Comparison of ENCODE assay signal across 8 mouse cellular contexts in the genomic region with DNA sequence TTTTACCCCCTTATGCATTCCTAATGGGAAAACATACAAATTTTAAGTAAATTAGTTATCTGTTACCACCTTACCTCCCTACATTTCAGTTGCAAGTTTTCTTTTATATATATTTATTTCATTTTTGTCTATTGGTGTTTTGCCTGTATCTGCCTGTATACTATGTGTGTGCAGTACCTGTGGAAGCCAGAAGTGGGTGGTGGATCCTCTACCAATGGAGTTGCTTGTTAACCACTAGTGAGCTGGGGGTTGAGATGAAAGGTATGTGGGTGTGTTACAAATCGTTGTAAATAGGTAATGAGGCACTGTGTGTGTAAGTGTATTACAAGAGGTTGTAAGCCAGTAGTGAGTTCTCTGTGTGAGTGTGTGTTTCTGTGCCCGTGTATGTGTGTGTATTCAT. TPM values are rescaled to one million over a fixed set of nuclear protein-coding genes. Genes with fewer than 3 reads are reported as not detected.
DNase-seq lines count a peak whose midpoint lies in the region; ATAC-seq and TF ChIP-seq lines count a peak whose summit lies in the region.

No protein-coding gene starts in this region.

- no peak for ATAC-seq in embryonic facial prominence, embryonic 13.5 days (ENCODE audit: insufficient number of reproducible peaks, insufficient read depth, low FRiP score, low TSS enrichment, low read depth)
- ATAC-seq in erythroid progenitor cell, adult 5-6 weeks (replicated peaks; ENCODE audit: low FRiP score, poor library complexity, severe bottlenecking), result no peak
- ATAC-seq in cerebellum, adult (ENCODE audit: insufficient number of reproducible peaks, low FRiP score, low TSS enrichment), result no peak

- no peaks in the 10 kb centered on the region for H3K27me3 ChIP-seq in embryonic facial prominence, embryonic 13.5 days
- H3K27me3 ChIP-seq in limb, embryonic 10.5 days (ENCODE audit: low read depth, poor library complexity, severe bottlenecking), result no peaks in the 10 kb centered on the region
- H3K27me3 ChIP-seq in myocyte (ENCODE audit: control insufficient read depth, insufficient read depth, insufficient read length), result no peaks in the 10 kb centered on the region

- H3K4me3 ChIP-seq in embryonic facial prominence, embryonic 13.5 days, result peak overlapping the region; percentile 84
- peak overlapping the region; percentile 82 for H3K4me3 ChIP-seq in limb, embryonic 10.5 days
- peak overlapping the region; percentile 50 for H3K4me3 ChIP-seq in myocyte

- WGBS in embryonic facial prominence, embryonic 13.5 days, result 71% methylated on average over 2 of the region's 2 CpGs
- WGBS in limb, embryonic 10.5 days, result 68% methylated on average over 2 of the region's 2 CpGs

- peaks cover 41% of the 10 kb centered on the region for H3K79me2 ChIP-seq in myocyte (ENCODE audit: control insufficient read depth, insufficient read depth)

- DNase-seq in cerebellum, adult 9-11 months, result peak; percentile 19
- DNase-seq in cerebellum, adult 18-20 months, result no peak
- DNase-seq in A20 (ENCODE audit: low read depth, low spot score), result peak; percentile 46
- no peak for DNase-seq in limb, embryonic 10.5 days (ENCODE audit: low spot score)

- H3ac ChIP-seq in myocyte (ENCODE audit: control insufficient read depth, insufficient read length), result no peak overlapping the region

- H3K4me1 ChIP-seq in embryonic facial prominence, embryonic 13.5 days, result peaks cover 27% of the 10 kb centered on the region
- H3K4me1 ChIP-seq in limb, embryonic 10.5 days, result peaks cover 8% of the 10 kb centered on the region

- TF ChIP-seq POLR2A in myocyte (IDR thresholded peaks at IDR 0.05; ENCODE audit: insufficient read length, low read depth), result no peak

- H3K9ac ChIP-seq in embryonic facial prominence, embryonic 13.5 days, result peak overlapping the region; percentile 93; the same call in 1 of the 2 replicates

- H3K9me3 ChIP-seq in embryonic facial prominence, embryonic 13.5 days, result no peaks in the 10 kb centered on the region
- H3K9me3 ChIP-seq in limb, embryonic 10.5 days (replicated peaks), result no peaks in the 10 kb centered on the region

- peaks cover 17% of the 10 kb centered on the region for H3K36me3 ChIP-seq in embryonic facial prominence, embryonic 13.5 days
- H3K36me3 ChIP-seq in limb, embryonic 10.5 days, result peaks cover 32% of the 10 kb centered on the region
- peaks cover 18% of the 10 kb centered on the region for H3K36me3 ChIP-seq in myocyte (ENCODE audit: control insufficient read depth, insufficient read depth)

- H3K27ac ChIP-seq in embryonic facial prominence, embryonic 13.5 days, result no peak overlapping the region
- H3K27ac ChIP-seq in limb, embryonic 10.5 days, result no peak overlapping the region

- peak overlapping the region; percentile 76 for H3K4me2 ChIP-seq in embryonic facial prominence, embryonic 13.5 days
- peak overlapping the region; percentile 75 for H3K4me2 ChIP-seq in myocyte (ENCODE audit: low read depth)

TF ChIP-seq in myocyte, 11 proteins besides CTCF, POLR2A, EP300 and RAD21:
- TF ChIP-seq SRF (IDR thresholded peaks at IDR 0.05; ENCODE audit: control insufficient read depth, insufficient read length, low read depth) (no peak), MYOD1 (IDR thresholded peaks at IDR 0.05; ENCODE audit: control insufficient read depth in 1 of 3, insufficient read length in 2 of 3, low read depth in 2 of 3) (no peak), USF1 (IDR thresholded peaks at IDR 0.05; ENCODE audit: low read depth) (no peak), MYOG (IDR thresholded peaks at IDR 0.05; ENCODE audit: control insufficient read depth in 1 of 3, insufficient read depth in 1 of 3, insufficient read length in 2 of 3, low read depth in 2 of 3) (no peak), MAX (IDR thresholded peaks at IDR 0.05; ENCODE audit: low read depth) (no peak), TCF12 (IDR thresholded peaks at IDR 0.05; ENCODE audit: insufficient read depth, poor library complexity, severe bottlenecking) (no peak), E2F4 (IDR thresholded peaks at IDR 0.05; ENCODE audit: insufficient read depth) (no peak), REST (IDR thresholded peaks at IDR 0.05; ENCODE audit: insufficient read depth, insufficient read length) (no peak), CEBPB (IDR thresholded peaks at IDR 0.05; ENCODE audit: insufficient read depth, poor library complexity, severe bottlenecking) (no peak), POLR2AphosphoS2 (IDR thresholded peaks at IDR 0.05; ENCODE audit: insufficient read length, low read depth) (no peak), TCF3 (IDR thresholded peaks at IDR 0.05; ENCODE audit: insufficient read length, low read depth) (no peak)

RNA-seq across cellular contexts. Expression of a gene that starts 1.3 kb away (rescaled TPM):
- polyA plus RNA-seq in embryonic facial prominence, embryonic 13.5 days (2015; fragmentation: Nextera tagmentation; extraction: Ambion mirVana), result 83.1 and 87.9 TPM in 2 replicates
- polyA plus RNA-seq in limb, embryonic 10.5 days (2016; fragmentation: Nextera tagmentation; extraction: Ambion mirVana), result 50.4 and 74.2 TPM in 2 replicates
- polyA plus RNA-seq in myocyte (2012; fragmentation: generic; extraction: Trizol), result 24.6 TPM
- total RNA-seq in erythroid progenitor cell, adult 5-6 weeks (2015; ENCODE audit: low replicate concordance), result 6.5 and 15.9 TPM in 2 replicates
- total RNA-seq in erythroid progenitor cell, adult 5-6 weeks (2017; ENCODE audit: low replicate concordance), result 10.7 and 13.2 TPM in 2 replicates

RNA-seq across cellular contexts. Expression of a gene that starts 2.7 kb away (rescaled TPM):
- polyA plus RNA-seq in embryonic facial prominence, embryonic 13.5 days (2015; fragmentation: Nextera tagmentation; extraction: Ambion mirVana), result 32.3 and 38.3 TPM in 2 replicates
- 47.9 and 56.6 TPM in 2 replicates for polyA plus RNA-seq in limb, embryonic 10.5 days (2016; fragmentation: Nextera tagmentation; extraction: Ambion mirVana)
- 10.2 TPM for polyA plus RNA-seq in myocyte (2012; fragmentation: generic; extraction: Trizol)
- 12.2 and 14.4 TPM in 2 replicates for total RNA-seq in erythroid progenitor cell, adult 5-6 weeks (2015; ENCODE audit: low replicate concordance)
- total RNA-seq in erythroid progenitor cell, adult 5-6 weeks (2017; ENCODE audit: low replicate concordance), result 9.2 and 17.7 TPM in 2 replicates

RNA-seq across cellular contexts. Expression of a gene that starts 50.8 kb away (rescaled TPM):
- polyA plus RNA-seq in embryonic facial prominence, embryonic 13.5 days (2015; fragmentation: Nextera tagmentation; extraction: Ambion mirVana), result 89.1 and 95.8 TPM in 2 replicates
- polyA plus RNA-seq in limb, embryonic 10.5 days (2016; fragmentation: Nextera tagmentation; extraction: Ambion mirVana), result 61.6 and 74.4 TPM in 2 replicates
- polyA plus RNA-seq in myocyte (2012; fragmentation: generic; extraction: Trizol), result 52.0 TPM
- total RNA-seq in erythroid progenitor cell, adult 5-6 weeks (2015; ENCODE audit: low replicate concordance), result 57.3 and 74.6 TPM in 2 replicates
- 44.2 and 45.4 TPM in 2 replicates for total RNA-seq in erythroid progenitor cell, adult 5-6 weeks (2017; ENCODE audit: low replicate concordance)

RNA-seq across cellular contexts. Expression of a gene that starts 56.2 kb away (rescaled TPM):
- 135 and 141 TPM in 2 replicates for polyA plus RNA-seq in embryonic facial prominence, embryonic 13.5 days (2015; fragmentation: Nextera tagmentation; extraction: Ambion mirVana)
- polyA plus RNA-seq in limb, embryonic 10.5 days (2016; fragmentation: Nextera tagmentation; extraction: Ambion mirVana), result 97.8 and 113 TPM in 2 replicates
- polyA plus RNA-seq in myocyte (2012; fragmentation: generic; extraction: Trizol), result 7.6 TPM
- 62.7 and 66.7 TPM in 2 replicates for total RNA-seq in erythroid progenitor cell, adult 5-6 weeks (2015; ENCODE audit: low replicate concordance)
- 67.9 and 69.1 TPM in 2 replicates for total RNA-seq in erythroid progenitor cell, adult 5-6 weeks (2017; ENCODE audit: low replicate concordance)

Comparison
In these comparisons a context has a peak if more than half of its experiments do, and no peak if none do; other contexts are left out.
1. DNase-seq: peak in cerebellum, adult 9-11 months (single experiment) and A20 (single experiment); none in cerebellum, adult 18-20 months (0 of 2) and limb, embryonic 10.5 days (single experiment).
2. Peak in every context shown above with its lines, with median percentiles within 50 percentile points of each other: H3K4me3 ChIP-seq.